Mouse (Mus musculus): ENCODE measurements at regions not wholly inside any gene's neighbourhood (a gene's known extent, or its start where the extent isn't known, plus 50 kb on each side); places are given as distances from the start of the nearest gene placed in this dataset.

- TF ChIP-seq CTCF (IDR thresholded peaks at IDR 0.05; ENCODE audit: borderline replicate concordance, insufficient read depth, low read length): no peak
- no peak for TF ChIP-seq POLR2A (IDR thresholded peaks at IDR 0.05; ENCODE audit: low read depth, low read length)
These were observed 68.6 kb upstream of the Abcb5 start for GRCm38 (mm10) chr12:119034828-119035227.
